Mouse (Mus musculus) brain, embryonic 14.5 days (tissue): ENCODE data around the gene Il10rb. TPM values are rescaled to one million over a fixed set of nuclear protein-coding genes. Genes with fewer than 3 reads are reported as not detected.

Experiments used
- DNase-seq: peaks from one replicate; pipeline ENCODE4 v3.0.0-alpha.2; 2011; ENCODE audit warnings: low read depth
- CTCF ChIP-seq: fragments of 200-500 bp; IDR thresholded peaks from 2 replicates; pipeline ENCODE4 v1.5.1; 2012; ENCODE audit warnings: inconsistent platforms, mild to moderate bottlenecking, moderate library complexity, borderline replicate concordance; ENCODE audit not compliant: insufficient read depth, insufficient read length; ENCODE audit errors: extremely low read depth
- POLR2A ChIP-seq: fragments of 200-500 bp; IDR thresholded peaks from 2 replicates; pipeline ENCODE4 v1.6.1; 2012; ENCODE audit warnings: mild to moderate bottlenecking, inconsistent platforms, borderline replicate concordance; ENCODE audit not compliant: poor library complexity, insufficient read depth, insufficient read length, severe bottlenecking; ENCODE audit errors: extremely low read depth
- polyA plus RNA-seq: library from polyadenylated mRNA; depleted of rRNA; stranded (reverse); fragments of >200 nt; gene quantifications from 2 replicates; pipeline ENCODE4 v1.2.3, GENCODE M21; 2012

Il10rb gene
- polyA plus RNA-seq, 1 experiment: 7.0 TPM

GRCm38 (mm10) chr16:91404828-91405577, 961 bp upstream of the Il10rb start:
- no peak for DNase-seq
- TF ChIP-seq POLR2A (no peak), CTCF (no peak)

GRCm38 (mm10) chr16:91406585-91407220, 739 bp downstream of the Il10rb start:
- peak; percentile 31 for DNase-seq
- TF ChIP-seq CTCF (no peak), POLR2A (no peak)

- TF ChIP-seq POLR2A: no peak
- no peak for TF ChIP-seq CTCF
- DNase-seq: no peak
Observed at GRCm38 (mm10) chr16:91413102-91413844, 7.3 kb downstream of the Il10rb start.

DNA sequence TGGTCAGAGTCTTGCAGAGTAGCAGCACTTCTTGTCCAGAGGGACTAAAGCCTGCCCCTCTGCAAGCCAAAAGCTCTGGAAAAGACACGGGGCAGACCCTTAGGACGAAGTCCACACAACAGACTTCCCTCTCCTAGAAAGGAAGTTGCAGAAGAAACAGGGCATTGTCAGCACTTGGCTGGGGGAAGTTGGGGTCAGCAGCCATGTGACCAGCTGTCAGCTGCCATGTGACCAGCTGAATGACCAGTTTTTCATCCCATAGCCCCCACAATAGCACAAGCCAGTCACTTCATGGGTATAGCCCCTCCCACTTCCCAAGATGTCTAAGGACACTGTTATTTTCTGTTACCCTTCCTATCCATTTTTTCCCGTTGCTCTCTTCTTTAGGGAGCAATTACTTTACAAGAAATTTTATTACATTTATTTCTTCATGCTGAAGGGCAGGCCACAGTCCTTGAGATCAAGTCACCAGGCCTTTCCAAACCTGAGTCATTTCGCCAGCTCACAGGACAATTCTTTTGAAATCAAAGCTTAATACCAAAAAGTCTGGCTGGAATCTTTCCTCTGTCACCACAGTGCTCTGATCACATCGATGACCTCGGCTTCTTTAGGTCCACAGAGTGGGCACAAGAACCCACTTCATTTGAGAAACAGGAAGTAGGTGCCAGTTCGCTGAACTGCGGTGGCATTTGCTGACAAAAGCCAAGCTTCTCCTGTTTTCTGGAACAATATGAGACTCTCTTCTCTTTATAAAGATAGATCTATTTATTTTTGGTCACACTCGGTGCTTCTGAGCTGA, 9.6 kb downstream of the Il10rb start:
- TF ChIP-seq CTCF (no peak), POLR2A (no peak)
- no peak for DNase-seq

- no peak for DNase-seq
- TF ChIP-seq POLR2A: no peak
- no peak for TF ChIP-seq CTCF
Observed at GRCm38 (mm10) chr16:91416357-91416756, 10.4 kb downstream of the Il10rb start.

DNA sequence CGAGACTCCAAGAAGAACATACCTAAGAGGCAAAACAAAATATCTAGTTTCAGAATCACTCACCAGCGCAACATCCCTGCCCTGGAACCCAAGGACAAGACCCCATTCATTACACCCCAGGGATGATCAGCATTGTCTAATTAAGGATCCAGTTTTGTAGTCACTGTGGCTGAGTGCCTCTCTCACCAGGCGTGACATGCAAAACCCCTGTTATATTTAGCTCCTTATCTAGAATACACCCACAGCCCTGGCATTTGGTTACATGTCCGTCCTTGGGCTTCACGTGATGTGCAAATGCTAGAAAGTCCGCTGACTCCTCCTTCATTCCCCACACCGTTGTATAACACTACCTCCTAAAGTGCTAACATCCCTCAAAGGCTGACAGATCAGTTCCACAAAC, 11.0 kb downstream of the Il10rb start:
- TF ChIP-seq POLR2A: no peak
- no peak for TF ChIP-seq CTCF
- no peak for DNase-seq

GRCm38 (mm10) chr16:91418531-91418930, 12.6 kb downstream of the Il10rb start:
- no peak for DNase-seq
- TF ChIP-seq CTCF (no peak), POLR2A (no peak)

DNA sequence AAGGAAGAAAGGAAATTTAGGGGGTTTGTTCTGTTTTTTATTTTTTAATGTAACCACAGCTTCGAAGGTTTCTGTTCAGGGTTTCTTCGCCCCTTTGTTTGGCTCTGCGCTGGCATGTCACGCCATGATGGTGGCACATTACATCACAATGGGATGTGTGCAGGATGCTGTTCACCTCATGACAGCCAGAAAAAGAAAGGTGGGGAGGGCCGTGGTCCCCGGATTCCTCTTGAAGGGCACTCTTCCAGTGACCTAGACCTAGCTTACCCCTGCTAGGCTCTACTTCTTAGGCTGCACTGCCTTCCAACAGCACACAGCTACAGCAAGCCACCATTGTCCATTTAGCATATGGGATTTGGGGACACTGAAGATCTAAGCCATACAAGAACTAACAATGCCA, 19.9 kb downstream of the Il10rb start:
- no peak for DNase-seq
- TF ChIP-seq POLR2A (no peak), CTCF (no peak)

- DNase-seq: no peak
- TF ChIP-seq CTCF (no peak), POLR2A (no peak)
Observed at GRCm38 (mm10) chr16:91426586-91426985, 20.6 kb downstream of the Il10rb start.

GRCm38 (mm10) chr16:91427461-91427860, 21.5 kb downstream of the Il10rb start:
- TF ChIP-seq CTCF (no peak), POLR2A (no peak)
- no peak for DNase-seq
